Mouse (Mus musculus) MEL (cell line): ENCODE results near the gene Shf. TPM values are rescaled to one million over a fixed set of nuclear protein-coding genes. Genes with fewer than 3 reads are reported as not detected.

Experiments used
- DNase-seq: peaks from one replicate; pipeline ENCODE4 v3.0.0; 2011; ENCODE audit warnings: low read depth, low spot score
- H3K27ac ChIP-seq: 2 replicates; pipeline ENCODE4 v1.5.1; 2012; ENCODE audit warnings: low read depth, mild to moderate bottlenecking, control low read depth, low read length, moderate library complexity; ENCODE audit not compliant: control insufficient read depth
- H3K27me3 ChIP-seq, 2 experiments: fragments of 150-350 bp in 1 of 2; sonication (generic) in 1 of 2; 2 replicates each; pipeline ENCODE4 v1.6.1; 2012; ENCODE audit warnings: low read length in 2 of 2, mild to moderate bottlenecking in 2 of 2, improper control_type of control experiment in 1 of 2, moderate library complexity in 1 of 2; ENCODE audit not compliant: insufficient read depth in 2 of 2, control insufficient read depth in 1 of 2
- H3K36me3 ChIP-seq, 2 experiments: 2 replicates each; pipeline ENCODE4 v1.6.1; 2012 to 2014; ENCODE audit warnings: low read length in 2 of 2, improper control_type of control experiment in 1 of 2, inconsistent platforms in 1 of 2, mild to moderate bottlenecking in 1 of 2; ENCODE audit not compliant: insufficient read depth in 2 of 2, control insufficient read depth in 1 of 2
- H3K4me1 ChIP-seq, 2 experiments: fragments of 150-350 bp in 1 of 2; sonication (generic) in 1 of 2; 2 replicates each; pipeline ENCODE4 v1.6.1; 2012; ENCODE audit warnings: low read length in 2 of 2, improper control_type of control experiment in 1 of 2, mild to moderate bottlenecking in 1 of 2; ENCODE audit not compliant: insufficient read depth in 2 of 2, control insufficient read depth in 1 of 2
- H3K4me3 ChIP-seq, 2 experiments: fragments of 150-350 bp in 1 of 2; sonication (generic) in 1 of 2; 2 replicates each; pipeline ENCODE4 v1.5.1; 2012; ENCODE audit warnings: low read depth in 2 of 2, low read length in 2 of 2, mild to moderate bottlenecking in 2 of 2, moderate library complexity in 2 of 2, control low read depth in 1 of 2, improper control_type of control experiment in 1 of 2; ENCODE audit not compliant: control insufficient read depth in 1 of 2, insufficient read depth in 1 of 2
- H3K79me2 ChIP-seq: 2 replicates; pipeline ENCODE4 v1.6.1; 2012; ENCODE audit warnings: mild to moderate bottlenecking, low read length, moderate library complexity; ENCODE audit not compliant: control insufficient read depth, poor library complexity, insufficient read depth
- H3K9ac ChIP-seq: 2 replicates; pipeline ENCODE4 v1.6.1; 2012; ENCODE audit warnings: low read depth, mild to moderate bottlenecking, control low read depth, low read length, moderate library complexity; ENCODE audit not compliant: control insufficient read depth, poor library complexity, severe bottlenecking
- H3K9me3 ChIP-seq: fragments of 150-350 bp; sonication (generic); replicated peaks from 2 replicates; pipeline ENCODE4 v1.6.1; 2012; ENCODE audit warnings: mild to moderate bottlenecking, low read length, improper control_type of control experiment, moderate library complexity; ENCODE audit not compliant: insufficient read depth
- BHLHE40 ChIP-seq: IDR thresholded peaks from 2 replicates; pipeline ENCODE4 v1.6.1; 2012; ENCODE audit warnings: low read depth, mild to moderate bottlenecking, inconsistent platforms, low read length, improper control_type of control experiment, borderline replicate concordance
- CHD2 ChIP-seq: IDR thresholded peaks from 2 replicates; pipeline ENCODE4 v1.6.1; 2011; ENCODE audit warnings: low read length, improper control_type of control experiment
- CTCF ChIP-seq, 3 experiments: IDR thresholded peaks in 2 of 3; conservative IDR thresholded peaks in 1 of 3; 2 replicates each; pipeline ENCODE4 v1.5.1; 2011 to 2012; ENCODE audit warnings: low read length in 3 of 3, low read depth in 2 of 3, mild to moderate bottlenecking in 2 of 3, improper control_type of control experiment in 1 of 3, inconsistent platforms in 1 of 3, mixed read lengths in 1 of 3, moderate library complexity in 1 of 3; ENCODE audit not compliant: control insufficient read depth in 1 of 3, insufficient read depth in 1 of 3, poor library complexity in 1 of 3, severe bottlenecking in 1 of 3
- ELF1 ChIP-seq: IDR thresholded peaks from 2 replicates; pipeline ENCODE4 v1.6.1; 2014; ENCODE audit warnings: low read depth, mild to moderate bottlenecking, inconsistent platforms, low read length, improper control_type of control experiment, moderate library complexity
- EP300 ChIP-seq, 2 experiments: IDR thresholded peaks; 2 replicates each; pipeline ENCODE4 v1.6.1; 2011; ENCODE audit warnings: improper control_type of control experiment in 2 of 2, low read length in 2 of 2, low read depth in 1 of 2, mild to moderate bottlenecking in 1 of 2
- GATA1 ChIP-seq: IDR thresholded peaks from 2 replicates; pipeline ENCODE4 v1.6.1; 2011; ENCODE audit warnings: low read depth, low read length, improper control_type of control experiment
- HCFC1 ChIP-seq: IDR thresholded peaks from 2 replicates; pipeline ENCODE4 v1.6.1; 2012; ENCODE audit warnings: low read depth, mild to moderate bottlenecking, inconsistent platforms, low read length, improper control_type of control experiment, moderate library complexity
- MAX ChIP-seq: IDR thresholded peaks from 2 replicates; pipeline ENCODE4 v1.6.1; 2011; ENCODE audit warnings: low read length, improper control_type of control experiment
- NELFE ChIP-seq: IDR thresholded peaks from 2 replicates; pipeline ENCODE4 v1.6.1; 2011; ENCODE audit warnings: low read depth, low read length, improper control_type of control experiment
- NRF1 ChIP-seq: IDR thresholded peaks from 2 replicates; pipeline ENCODE4 v1.6.1; 2014; ENCODE audit warnings: low read depth, mild to moderate bottlenecking, inconsistent platforms, low read length, improper control_type of control experiment, moderate library complexity; ENCODE audit not compliant: poor library complexity, insufficient read depth, severe bottlenecking
- POLR2A ChIP-seq, 2 experiments: IDR thresholded peaks; 2 replicates each; pipeline ENCODE4 v1.6.1; 2011 to 2012; ENCODE audit warnings: low read length in 2 of 2, mild to moderate bottlenecking in 2 of 2, control low read depth in 1 of 2, improper control_type of control experiment in 1 of 2, low read depth in 1 of 2, moderate library complexity in 1 of 2; ENCODE audit not compliant: control insufficient read depth in 1 of 2, insufficient read depth in 1 of 2, poor library complexity in 1 of 2
- POLR2AphosphoS2 ChIP-seq: IDR thresholded peaks from 2 replicates; pipeline ENCODE4 v1.6.1; 2011; ENCODE audit warnings: low read length, improper control_type of control experiment
- RCOR1 ChIP-seq: IDR thresholded peaks from 2 replicates; pipeline ENCODE4 v1.6.1; 2012; ENCODE audit warnings: low read depth, mild to moderate bottlenecking, inconsistent platforms, low read length, improper control_type of control experiment
- SIN3A ChIP-seq: IDR thresholded peaks from 2 replicates; pipeline ENCODE4 v1.6.1; 2012; ENCODE audit warnings: low read length, improper control_type of control experiment, inconsistent platforms
- SMC3 ChIP-seq: IDR thresholded peaks from 2 replicates; pipeline ENCODE4 v1.6.1; 2011; ENCODE audit warnings: low read depth, low read length, improper control_type of control experiment
- TAL1 ChIP-seq: IDR thresholded peaks from 2 replicates; pipeline ENCODE4 v1.6.1; 2012; ENCODE audit warnings: mild to moderate bottlenecking, inconsistent platforms, low read length, moderate library complexity, mixed read lengths
- TBP ChIP-seq: IDR thresholded peaks from 2 replicates; pipeline ENCODE4 v1.8.0; 2011; ENCODE audit warnings: low read depth, low read length, improper control_type of control experiment
- UBTF ChIP-seq: IDR thresholded peaks from 2 replicates; pipeline ENCODE4 v1.6.1; 2012; ENCODE audit warnings: low read depth, mild to moderate bottlenecking, inconsistent platforms, low read length, improper control_type of control experiment, moderate library complexity, borderline replicate concordance; ENCODE audit not compliant: insufficient read depth
- USF2 ChIP-seq, 2 experiments: IDR thresholded peaks; 2 replicates each; pipeline ENCODE4 v1.6.1; 2011 to 2012; ENCODE audit warnings: improper control_type of control experiment in 2 of 2, low read length in 2 of 2, borderline replicate concordance in 1 of 2, inconsistent platforms in 1 of 2, low read depth in 1 of 2, mild to moderate bottlenecking in 1 of 2; ENCODE audit not compliant: insufficient read depth in 1 of 2
- ZC3H11A ChIP-seq: IDR thresholded peaks from 2 replicates; pipeline ENCODE4 v1.6.1; 2012; ENCODE audit warnings: low read depth, mild to moderate bottlenecking, inconsistent platforms, low read length, improper control_type of control experiment
- ZKSCAN1 ChIP-seq: IDR thresholded peaks from 2 replicates; pipeline ENCODE4 v1.6.1; 2012; ENCODE audit warnings: low read depth, mild to moderate bottlenecking, inconsistent platforms, low read length, improper control_type of control experiment, moderate library complexity
- ZNF384 ChIP-seq: IDR thresholded peaks from 2 replicates; pipeline ENCODE4 v1.6.1; 2012; ENCODE audit warnings: low read depth, mild to moderate bottlenecking, inconsistent platforms, low read length, improper control_type of control experiment
- polyA plus RNA-seq, 2 experiments: library from polyadenylated mRNA; stranded (reverse) in 1 of 2; unstranded in 1 of 2; fragments of >175 nt in 1 of 2; fragments of >200 nt in 1 of 2; gene quantifications; 2 replicates each; pipeline versions ENCODE4 v1.2.1 to v1.2.4; 2012; ENCODE audit warnings: low replicate concordance in 2 of 2, low read depth in 1 of 2; ENCODE audit not compliant: insufficient read length in 2 of 2, insufficient read depth in 1 of 2, missing spikeins in 1 of 2
- total RNA-seq: library from RNA; depleted of rRNA; stranded (reverse); fragments of 300-350 nt; gene quantifications from 2 replicates; pipeline ENCODE4 v1.2.3, GENCODE M21; 2012

Gene Shf
- total and polyA plus RNA-seq, 3 experiments, result 4.3 to 9.7 TPM; not detected in 1

GRCm38 (mm10) chr2:122368081-122368971 is 636 bp downstream of the Shf start:
- TF ChIP-seq TBP (no peak), SIN3A (no peak; the same call in 1 of the 2 replicates), NELFE (no peak), ZKSCAN1 (no peak), ZC3H11A (no peak), CTCF (IDR thresholded peaks at IDR 0.05 in 2 of 3, conservative IDR thresholded peaks at IDR 0.05 in 1 of 3; ENCODE audit: control insufficient read depth in 1 of 3, insufficient read depth in 1 of 3, low read depth in 2 of 3, low read length in 3 of 3, poor library complexity in 1 of 3, severe bottlenecking in 1 of 3) (no peak), HCFC1 (no peak; the same call in 1 of the 2 replicates), RCOR1 (no peak), SMC3 (no peak), CHD2 (no peak), GATA1 (no peak), EP300 (IDR thresholded peaks at IDR 0.05; ENCODE audit: low read depth in 1 of 2, low read length in 2 of 2) (no peak), BHLHE40 (no peak), MAX (no peak), USF2 (IDR thresholded peaks at IDR 0.05; ENCODE audit: borderline replicate concordance in 1 of 2, insufficient read depth in 1 of 2, low read depth in 1 of 2, low read length in 2 of 2) (no peak), NRF1 (no peak), POLR2AphosphoS2 (no peak), POLR2A (IDR thresholded peaks at IDR 0.05; ENCODE audit: control insufficient read depth in 1 of 2, insufficient read depth in 1 of 2, low read depth in 1 of 2, low read length in 2 of 2, poor library complexity in 1 of 2) (no peak), TAL1 (no peak), ZNF384 (no peak)
- peaks cover 10 to 24% of the 10 kb centered on the region in 2 experiments for H3K4me1 ChIP-seq
- H3K4me3 ChIP-seq, result peak overlapping the region; percentile 51 to 94
- H3K27me3 ChIP-seq, result no peaks in the 10 kb centered on the region
- H3K27ac ChIP-seq, result no peak overlapping the region
- peak overlapping the region; percentile 45 for H3K9ac ChIP-seq
- H3K79me2 ChIP-seq, result no peaks in the 10 kb centered on the region; the same call in 1 of the 2 replicates
- peaks cover 0 to 16% of the 10 kb centered on the region in 2 experiments; a peak in 2 of 4 replicates for H3K36me3 ChIP-seq
- peak; percentile 52 for DNase-seq
- H3K9me3 ChIP-seq, result no peaks in the 10 kb centered on the region

DNA sequence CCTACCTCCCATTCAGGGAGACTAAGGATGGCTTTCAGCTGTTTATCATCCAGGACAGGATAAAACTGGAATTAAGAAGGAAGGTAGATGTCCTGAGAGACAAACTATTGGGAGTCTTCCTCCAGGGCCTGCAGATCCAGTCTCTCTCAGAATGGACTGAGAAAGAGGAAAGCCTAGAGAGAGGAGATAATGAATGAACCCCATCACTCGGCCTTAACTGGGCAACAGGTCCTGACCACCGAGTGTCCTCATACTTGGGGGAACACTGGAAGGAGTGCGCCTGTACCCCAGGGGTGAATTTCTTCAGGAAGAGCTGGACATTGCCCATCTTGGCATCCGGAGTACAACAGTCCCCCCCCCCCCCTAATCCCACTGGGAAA is 1.3 kb downstream of the Shf start:
- DNase-seq, result no peak
- H3K4me3 ChIP-seq, result no peak overlapping the region
- H3K27me3 ChIP-seq, result no peaks in the 10 kb centered on the region
- no peak overlapping the region for H3K27ac ChIP-seq
- H3K9ac ChIP-seq, result no peak overlapping the region
- TF ChIP-seq UBTF, result no peak
- TF ChIP-seq POLR2AphosphoS2, result no peak
- no peak for TF ChIP-seq ZKSCAN1
- no peak for TF ChIP-seq ELF1
- H3K36me3 ChIP-seq, result peaks cover 0 to 16% of the 10 kb centered on the region in 2 experiments; a peak in 2 of 4 replicates
- peaks cover 10 to 24% of the 10 kb centered on the region in 2 experiments for H3K4me1 ChIP-seq
- no peaks in the 10 kb centered on the region for H3K9me3 ChIP-seq
- H3K79me2 ChIP-seq, result no peaks in the 10 kb centered on the region; the same call in 1 of the 2 replicates
